Mouse (Mus musculus): ENCODE data around the gene Saysd1.

GRCm38 (mm10) chr14:20068365-20068764, 70.0 kb downstream of the Saysd1 start:
- TF ChIP-seq CTCF (IDR thresholded peaks at IDR 0.05; ENCODE audit: low read depth) = no peak
- no peak for TF ChIP-seq EP300 (IDR thresholded peaks at IDR 0.05; ENCODE audit: low read depth)
